Mouse (Mus musculus) adrenal gland, adult (tissue): ENCODE measurements around the gene Smtn.

Experiments used
- DNase-seq, 2 experiments: peaks; one replicate each; pipeline ENCODE4 v3.0.0; 2022 to 2023; ENCODE audit warnings: low spot score in 1 of 2; ENCODE audit not compliant: inconsistent age in 2 of 2

The Smtn gene

GRCm38 (mm10) chr11:3472484-3472883 lies 67.9 kb downstream of the Smtn start:
- DNase-seq = peak; percentile 83 to 94

GRCm38 (mm10) chr11:3471448-3471850 lies 69.0 kb downstream of the Smtn start:
- no peak for DNase-seq
